Mouse (Mus musculus): ENCODE data around the gene Gm13762.
"Not testable (repeated sequence)": the region's sequence is repeated elsewhere in the genome, so short reads cannot be mapped to it uniquely, and the experiment has no call there.

Gm13762 gene

DNA sequence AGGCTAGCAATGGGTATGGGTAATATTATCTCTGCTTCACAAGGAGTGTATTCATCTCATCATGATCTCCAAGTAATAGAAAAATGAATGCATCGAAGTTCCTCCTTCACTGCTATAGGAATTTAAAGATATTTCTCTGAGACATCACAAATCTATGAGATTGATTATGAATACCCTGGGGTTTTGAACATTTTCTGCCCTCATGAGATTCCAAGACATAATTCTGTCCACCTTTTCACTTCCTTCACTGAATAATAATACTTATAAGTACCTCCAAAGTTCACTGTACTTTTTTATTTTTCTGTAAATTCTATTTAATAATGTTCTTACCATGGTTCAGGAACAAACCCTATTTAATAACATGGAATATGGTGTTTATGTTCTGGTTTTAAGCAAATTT is at the start of gene Gm13762:
Gm13762 (minus strand) TSS at position 101 of the 400 bp plus-strand sequence.
- DNase-seq, result no peak

DNA sequence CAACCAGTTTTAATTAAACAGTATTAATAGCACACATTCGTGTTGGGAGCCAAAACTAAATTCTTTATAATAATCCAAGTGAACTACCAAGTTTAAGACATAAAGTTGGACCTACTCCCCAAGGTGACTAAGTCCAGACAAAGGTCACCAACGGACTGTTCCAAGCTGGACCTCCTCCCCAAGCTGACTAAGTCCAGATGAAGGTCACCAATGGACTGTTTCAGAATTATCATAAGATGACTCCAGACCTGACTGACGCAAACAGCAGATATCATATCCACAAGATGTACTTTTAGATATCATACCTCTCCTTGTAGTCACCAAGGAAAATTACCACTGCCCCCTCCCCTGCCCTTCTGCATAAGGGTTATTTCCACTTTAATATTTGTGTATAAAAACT is 41.4 kb upstream of the Gm13762 start:
- DNase-seq, result not testable (repeated sequence)

DNA sequence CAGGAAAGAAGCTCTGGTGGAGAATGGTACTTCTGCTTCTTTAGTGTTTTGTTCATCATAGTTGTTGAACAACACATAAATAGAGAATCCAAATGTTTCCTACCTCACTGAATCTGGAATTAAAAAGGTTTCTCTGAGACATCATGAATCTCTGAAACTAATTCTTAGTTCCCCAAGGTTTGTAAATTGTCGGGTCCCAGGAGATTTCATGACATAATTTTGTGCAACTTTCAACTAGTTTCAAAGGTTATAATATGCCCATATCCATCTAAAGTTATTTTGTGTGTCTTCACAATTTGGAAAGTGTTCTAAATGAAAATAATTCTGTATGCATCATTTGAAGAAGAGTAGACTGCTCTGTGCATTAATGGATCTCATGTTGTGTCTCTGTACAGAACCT is 38.2 kb upstream of the Gm13762 start, which contains the start of gene Olfr1216:
Olfr1216 (minus strand) TSS at position 101 of the 400 bp plus-strand sequence.
- DNase-seq, result no peak

DNA sequence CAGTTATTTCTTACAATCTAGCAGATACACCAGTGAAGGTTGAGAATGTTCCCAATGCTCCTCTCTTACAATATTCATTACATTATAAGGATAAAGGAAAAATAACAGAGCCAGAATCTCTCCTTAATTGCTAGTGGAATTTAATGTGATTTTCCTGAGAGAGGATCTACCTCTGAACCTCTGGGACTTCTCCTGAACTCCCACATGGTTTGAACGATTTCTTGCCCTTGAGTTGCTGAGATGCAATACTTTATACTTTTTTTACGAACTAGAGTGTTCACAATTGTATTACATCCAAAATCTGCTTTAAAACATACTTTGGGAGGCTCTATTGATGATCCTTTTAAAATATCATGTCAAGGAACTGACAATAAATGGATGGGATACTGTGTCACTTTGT is 26.8 kb upstream of the Gm13762 start, which contains the start of gene Olfr1215:
Olfr1215 (minus strand) TSS at position 101 of the 400 bp plus-strand sequence.
- no peak for DNase-seq

DNA sequence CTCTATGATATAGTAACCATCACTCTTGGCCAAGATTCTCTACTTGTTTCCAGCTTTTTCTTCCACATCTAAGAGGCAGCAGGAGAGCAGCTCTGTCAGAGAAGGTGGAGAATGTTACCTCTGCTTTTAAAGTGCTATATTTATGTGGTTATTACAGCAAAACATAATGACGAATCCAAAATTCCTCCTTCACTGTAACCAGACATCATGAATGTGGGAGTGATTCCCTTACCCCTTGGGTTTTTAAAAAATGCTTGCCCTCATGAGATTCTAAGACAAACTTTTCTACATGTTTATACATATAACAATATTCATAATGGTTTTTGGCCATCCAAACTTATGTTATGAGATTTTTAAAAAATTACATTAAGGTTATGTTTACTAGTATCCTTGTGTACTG is 12.5 kb upstream of the Gm13762 start, which contains the start of gene Olfr1214:
Olfr1214 (minus strand) TSS at position 101 of the 400 bp plus-strand sequence.
- DNase-seq, result no peak

DNA sequence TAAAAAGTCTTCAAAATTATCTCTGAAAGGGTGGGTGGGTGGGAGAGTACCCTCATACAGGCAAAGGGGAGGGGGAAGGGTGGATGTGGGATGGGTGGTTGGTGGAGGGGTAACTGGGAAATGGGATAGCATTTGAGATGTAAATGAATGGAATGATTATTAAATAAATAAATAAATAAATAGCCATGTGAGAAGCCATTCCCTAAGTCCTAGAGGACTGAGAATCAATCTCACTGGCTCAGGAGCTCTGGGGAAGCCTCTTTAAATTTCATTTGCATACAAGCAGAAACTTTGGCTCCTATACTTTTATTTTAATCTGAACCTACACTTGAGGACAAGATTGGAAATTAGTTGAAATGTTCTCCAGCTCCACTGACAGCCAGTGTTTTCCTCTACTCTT is 26.4 kb downstream of the Gm13762 start, which contains the start of gene Olfr1212:
Olfr1212 (plus strand) TSS at position 301 of the 400 bp plus-strand sequence.
- DNase-seq, result no peak

DNA sequence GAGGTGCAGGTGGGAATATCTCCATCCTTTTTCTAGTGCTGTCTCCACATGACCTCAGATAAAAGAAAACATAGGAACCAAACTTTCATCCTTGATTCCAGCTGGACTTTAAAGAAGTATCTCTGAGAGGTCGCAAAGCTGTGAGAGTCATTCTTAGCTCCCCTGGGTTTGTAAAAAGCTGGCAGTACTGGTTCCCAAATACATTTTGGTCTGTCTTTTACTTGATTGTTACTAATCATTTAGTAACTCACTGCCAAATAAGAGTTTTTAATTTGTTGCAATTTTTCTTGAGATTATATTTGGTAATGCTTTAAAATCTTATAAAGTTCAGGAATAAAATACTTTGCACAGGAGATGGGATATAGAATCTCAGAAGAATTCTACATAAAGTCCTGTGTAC is 42.1 kb downstream of the Gm13762 start, which contains the start of gene Olfr1211:
Olfr1211 (minus strand) TSS at position 101 of the 400 bp plus-strand sequence.
- no peak for DNase-seq

All from embryo, embryonic 11 days (tissue).